Mouse (Mus musculus): ENCODE results near the gene Sez6. TPM values are rescaled to one million over a fixed set of nuclear protein-coding genes. Genes with fewer than 3 reads are reported as not detected.

Sez6 gene
- polyA plus RNA-seq, 1 experiment: not detected

DNA sequence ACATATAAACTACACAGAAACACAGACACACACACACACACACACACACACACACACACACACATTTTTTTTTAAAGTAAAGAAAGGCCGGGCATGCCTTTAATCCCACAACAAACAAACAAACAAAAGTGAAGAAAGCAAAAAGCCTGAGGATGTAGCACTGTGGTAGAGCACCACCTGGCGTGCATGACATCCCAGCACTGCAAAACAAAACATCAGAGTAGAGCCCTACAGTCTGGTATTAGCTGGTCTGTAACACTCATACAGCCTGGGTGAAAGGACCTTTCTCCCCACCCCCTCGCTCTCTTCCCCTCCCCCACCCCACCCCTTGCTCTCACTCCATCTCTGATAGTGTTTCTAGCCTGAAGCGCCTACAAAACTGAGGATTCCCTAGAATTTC lies 45.3 kb downstream of the Sez6 start:
- WGBS: 45% methylated on average over 4 of the region's 4 CpGs
- Histone ChIP-seq H3K27me3 (ENCODE audit: control insufficient read depth, insufficient read depth, low read length) (no peaks in the 10 kb centered on the region), H3K27ac (ENCODE audit: insufficient read depth, low read length) (no peak overlapping the region), H3K4me1 (ENCODE audit: control insufficient read depth, insufficient read depth, insufficient read length) (peaks cover 5% of the 10 kb centered on the region; the same call in 1 of the 2 replicates), H3K4me3 (ENCODE audit: extremely low read depth, insufficient read depth, insufficient read length) (no peak overlapping the region), H3K36me3 (ENCODE audit: control insufficient read depth, insufficient read depth, low read length) (no peaks in the 10 kb centered on the region)
- no peak for DNase-seq (ENCODE audit: low read depth in 1 of 2, low spot score in 2 of 2)
- TF ChIP-seq POLR2A (IDR thresholded peaks at IDR 0.05; ENCODE audit: low read depth, low read length) (no peak), CTCF (IDR thresholded peaks at IDR 0.05; ENCODE audit: extremely low read depth, insufficient read depth, insufficient read length, insufficient replicate concordance) (no peak)

- Histone ChIP-seq H3K36me3 (ENCODE audit: control insufficient read depth, insufficient read depth, low read length) (no peaks in the 10 kb centered on the region), H3K27me3 (ENCODE audit: control insufficient read depth, insufficient read depth, low read length) (no peaks in the 10 kb centered on the region), H3K27ac (ENCODE audit: insufficient read depth, low read length) (no peak overlapping the region), H3K4me1 (ENCODE audit: control insufficient read depth, insufficient read depth, insufficient read length) (peaks cover 5% of the 10 kb centered on the region; the same call in 1 of the 2 replicates), H3K4me3 (ENCODE audit: extremely low read depth, insufficient read depth, insufficient read length) (no peak overlapping the region)
- no peak for DNase-seq (ENCODE audit: low read depth in 1 of 2, low spot score in 2 of 2)
- TF ChIP-seq POLR2A (IDR thresholded peaks at IDR 0.05; ENCODE audit: low read depth, low read length): no peak
- TF ChIP-seq CTCF (IDR thresholded peaks at IDR 0.05; ENCODE audit: extremely low read depth, insufficient read depth, insufficient read length, insufficient replicate concordance): no peak
- 84% methylated on average over 6 of the region's 6 CpGs for whole genome bisulfite sequencing
These were observed 47.6 kb downstream of the Sez6 start for GRCm38 (mm10) chr11:77978161-77978560.

GRCm38 (mm10) chr11:77979221-77979809 lies 48.7 kb downstream of the Sez6 start:
- TF ChIP-seq CTCF (IDR thresholded peaks at IDR 0.05; ENCODE audit: extremely low read depth, insufficient read depth, insufficient read length, insufficient replicate concordance) (no peak), POLR2A (IDR thresholded peaks at IDR 0.05; ENCODE audit: low read depth, low read length) (no peak)
- H3K27me3 ChIP-seq (ENCODE audit: control insufficient read depth, insufficient read depth, low read length): no peaks in the 10 kb centered on the region
- WGBS: 83% methylated on average over 8 of the region's 8 CpGs
- no peak overlapping the region for H3K4me3 ChIP-seq (ENCODE audit: extremely low read depth, insufficient read depth, insufficient read length)
- H3K27ac ChIP-seq (ENCODE audit: insufficient read depth, low read length): no peak overlapping the region
- DNase-seq (ENCODE audit: low read depth in 1 of 2, low spot score in 2 of 2): no peak
- no peaks in the 10 kb centered on the region for H3K36me3 ChIP-seq (ENCODE audit: control insufficient read depth, insufficient read depth, low read length)
- H3K4me1 ChIP-seq (ENCODE audit: control insufficient read depth, insufficient read depth, insufficient read length): peaks cover 5% of the 10 kb centered on the region; the same call in 1 of the 2 replicates

- Histone ChIP-seq H3K36me3 (ENCODE audit: control insufficient read depth, insufficient read depth, low read length) (no peaks in the 10 kb centered on the region), H3K27me3 (ENCODE audit: control insufficient read depth, insufficient read depth, low read length) (no peaks in the 10 kb centered on the region), H3K27ac (ENCODE audit: insufficient read depth, low read length) (no peak overlapping the region; the same call in 1 of the 2 replicates), H3K4me3 (ENCODE audit: extremely low read depth, insufficient read depth, insufficient read length) (no peak overlapping the region), H3K4me1 (ENCODE audit: control insufficient read depth, insufficient read depth, insufficient read length) (peaks cover 5% of the 10 kb centered on the region; the same call in 1 of the 2 replicates)
- TF ChIP-seq CTCF (IDR thresholded peaks at IDR 0.05; ENCODE audit: extremely low read depth, insufficient read depth, insufficient read length, insufficient replicate concordance) (no peak), POLR2A (IDR thresholded peaks at IDR 0.05; ENCODE audit: low read depth, low read length) (no peak)
- peak; percentile 17 to 55 for DNase-seq (ENCODE audit: low read depth in 1 of 2, low spot score in 2 of 2)
- WGBS: 12% methylated on average over 11 of the region's 11 CpGs
These were observed 49.9 kb downstream of the Sez6 start for GRCm38 (mm10) chr11:77980281-77981204.

GRCm38 (mm10) chr11:77981609-77982440 lies 51.2 kb downstream of the Sez6 start:
- H3K4me3 ChIP-seq (ENCODE audit: extremely low read depth, insufficient read depth, insufficient read length): peak overlapping the region; percentile 76
- H3K27me3 ChIP-seq (ENCODE audit: control insufficient read depth, insufficient read depth, low read length): no peaks in the 10 kb centered on the region
- TF ChIP-seq CTCF (IDR thresholded peaks at IDR 0.05; ENCODE audit: extremely low read depth, insufficient read depth, insufficient read length, insufficient replicate concordance) (no peak), POLR2A (IDR thresholded peaks at IDR 0.05; ENCODE audit: low read depth, low read length) (peak; percentile 69)
- WGBS: under 1% methylated on average over 29 of the region's 29 CpGs
- H3K36me3 ChIP-seq (ENCODE audit: control insufficient read depth, insufficient read depth, low read length): no peaks in the 10 kb centered on the region
- DNase-seq (ENCODE audit: low read depth in 1 of 2, low spot score in 2 of 2): peak; percentile 94 to 100
- H3K27ac ChIP-seq (ENCODE audit: insufficient read depth, low read length): peak overlapping the region; percentile 99
- H3K4me1 ChIP-seq (ENCODE audit: control insufficient read depth, insufficient read depth, insufficient read length): peaks cover 7% of the 10 kb centered on the region; the same call in 1 of the 2 replicates

DNA sequence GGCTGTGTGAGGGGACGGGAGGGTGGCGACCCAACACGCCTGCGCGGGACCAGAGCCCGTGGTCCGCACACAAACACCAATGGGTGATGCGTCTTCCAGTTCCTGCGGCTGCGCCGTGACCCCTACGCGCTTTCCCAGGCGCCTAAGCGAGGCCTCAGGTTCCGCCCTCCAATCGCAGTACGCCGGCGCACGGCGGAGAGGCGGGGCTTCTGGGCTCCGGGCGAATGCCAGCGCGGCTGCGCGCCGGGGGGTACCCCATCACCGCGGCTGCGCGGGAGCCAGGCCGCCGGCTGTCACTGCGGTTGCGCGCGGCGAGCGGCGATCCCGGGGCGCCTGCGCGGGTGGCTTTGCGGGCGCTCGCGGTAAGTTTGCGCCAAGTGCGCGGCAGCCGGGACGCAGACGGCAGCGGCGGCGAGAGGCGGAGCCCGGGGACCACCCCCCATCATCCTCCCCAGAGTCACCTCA lies 51.9 kb downstream of the Sez6 start, which contains the start of gene Phf12:
Gene Phf12, plus strand, starts transcription at position 314 of the 465 bp plus-strand sequence.
- peak; percentile 99 for DNase-seq (ENCODE audit: low read depth in 1 of 2, low spot score in 2 of 2)
- Histone ChIP-seq H3K4me3 (ENCODE audit: extremely low read depth, insufficient read depth, insufficient read length) (peak within 1 kb of the TSS; percentile 89), H3K4me1 (ENCODE audit: control insufficient read depth, insufficient read depth, insufficient read length) (peaks cover 7% of the 10 kb centered on the region; the same call in 1 of the 2 replicates), H3K27me3 (ENCODE audit: control insufficient read depth, insufficient read depth, low read length) (no peaks in the 10 kb centered on the region), H3K27ac (ENCODE audit: insufficient read depth, low read length) (peak within 1 kb of the TSS; percentile 99), H3K36me3 (ENCODE audit: control insufficient read depth, insufficient read depth, low read length) (no peaks in the 10 kb centered on the region)
- peak; percentile 53 for TF ChIP-seq POLR2A (IDR thresholded peaks at IDR 0.05; ENCODE audit: low read depth, low read length)
- TF ChIP-seq CTCF (IDR thresholded peaks at IDR 0.05; ENCODE audit: extremely low read depth, insufficient read depth, insufficient read length, insufficient replicate concordance): no peak
- under 1% methylated on average over 62 of the region's 62 CpGs for WGBS
